Mouse (Mus musculus): ENCODE results near the gene Apoa1. TPM values are rescaled to one million over a fixed set of nuclear protein-coding genes. Genes with fewer than 3 reads are reported as not detected.

The Apoa1 gene
- total RNA-seq, 1 experiment = 0.45 TPM

DNA sequence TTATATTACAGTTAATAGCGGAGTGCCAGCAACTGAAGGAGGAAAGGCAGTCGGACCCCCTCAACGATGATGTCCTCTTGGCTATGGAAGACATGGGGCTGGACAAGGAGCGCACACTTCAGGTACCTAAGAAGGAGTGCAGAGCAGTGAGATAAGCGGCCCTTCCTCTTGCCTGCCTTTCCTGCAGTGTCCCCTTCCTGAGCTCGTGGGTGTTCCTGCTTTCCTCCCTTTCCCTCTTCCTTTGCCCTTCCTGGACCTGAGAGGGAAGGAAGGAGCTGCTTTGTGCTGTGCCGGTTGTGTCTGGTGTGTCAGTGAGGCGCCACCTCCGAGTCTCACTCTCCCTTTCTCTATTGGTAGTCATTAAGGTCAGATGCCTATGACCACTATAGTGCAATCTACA lies 33.6 kb upstream of the Apoa1 start:
- DNase-seq (ENCODE audit: low read depth, low spot score) = no peak
- no peak overlapping the region for H3K27ac ChIP-seq (ENCODE audit: insufficient read depth, low read depth, low read length, poor library complexity, severe bottlenecking)
- in situ Hi-C loops (cut with MboI; ENCODE audit: low sequenced_read_pairs in 2 of 2, unreplicated experiment in 2 of 2) = no loop called here
- peaks cover 8% of the 10 kb centered on the region; the same call in 1 of the 2 replicates for H3K36me3 ChIP-seq (ENCODE audit: control insufficient read depth, insufficient read depth, low read length, poor library complexity, severe bottlenecking)
- H3K4me1 ChIP-seq (ENCODE audit: control insufficient read depth in 2 of 2, insufficient read depth in 2 of 2, low read length in 2 of 2, poor library complexity in 1 of 2) = no peaks in the 10 kb centered on the region
- H3K9ac ChIP-seq (ENCODE audit: insufficient read depth, low read depth, low read length, poor library complexity, severe bottlenecking) = no peak overlapping the region
- no peak overlapping the region for H3K4me3 ChIP-seq (ENCODE audit: insufficient read depth in 1 of 2, low read depth in 1 of 2, low read length in 2 of 2, poor library complexity in 1 of 2, severe bottlenecking in 1 of 2)
- no peak for TF ChIP-seq CHD2 (IDR thresholded peaks at IDR 0.05; ENCODE audit: low read depth, low read length)
- TF ChIP-seq MAFK (IDR thresholded peaks at IDR 0.05; ENCODE audit: insufficient read depth, low read depth, low read length) = no peak
- no peak for TF ChIP-seq ZNF384 (IDR thresholded peaks at IDR 0.05; ENCODE audit: low read depth, low read length)
- no peak for TF ChIP-seq HCFC1 (IDR thresholded peaks at IDR 0.05; ENCODE audit: borderline replicate concordance, insufficient read depth, low read length)
- TF ChIP-seq ZC3H11A (IDR thresholded peaks at IDR 0.05; ENCODE audit: borderline replicate concordance, low read depth, low read length) = no peak
- no peaks in the 10 kb centered on the region for H3K9me3 ChIP-seq (ENCODE audit: control insufficient read depth, insufficient read depth, low read depth, low read length)

DNA sequence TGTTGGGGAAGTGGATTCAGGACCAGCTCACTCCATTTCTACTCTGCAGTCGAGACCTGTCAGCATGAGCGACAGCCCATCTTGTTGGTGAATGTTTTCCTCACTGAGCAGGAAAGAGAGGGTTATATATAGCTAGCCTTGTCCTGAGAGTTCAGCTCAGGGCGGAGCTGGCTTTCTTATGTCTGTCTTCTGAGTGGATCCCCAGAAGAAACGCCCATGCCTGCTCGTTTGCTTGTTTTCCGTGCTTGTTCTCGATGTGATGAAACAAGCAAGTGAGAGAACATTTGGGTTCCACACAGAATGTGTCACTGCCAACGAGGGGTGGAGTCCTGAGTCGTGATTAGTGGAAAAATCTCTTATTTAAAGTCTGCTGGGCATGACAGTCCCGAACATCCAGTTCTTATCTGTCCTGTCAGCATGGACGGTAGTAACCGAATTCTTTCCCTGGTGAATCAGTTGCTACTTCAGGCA lies 31.6 kb upstream of the Apoa1 start:
- in situ Hi-C loops (cut with MboI; ENCODE audit: low sequenced_read_pairs in 2 of 2, unreplicated experiment in 2 of 2) = no loop called here
- H3K9me3 ChIP-seq (ENCODE audit: control insufficient read depth, insufficient read depth, low read depth, low read length) = no peaks in the 10 kb centered on the region
- H3K36me3 ChIP-seq (ENCODE audit: control insufficient read depth, insufficient read depth, low read length, poor library complexity, severe bottlenecking) = peaks cover 8% of the 10 kb centered on the region; the same call in 1 of the 2 replicates
- no peak for TF ChIP-seq ZNF384 (IDR thresholded peaks at IDR 0.05; ENCODE audit: low read depth, low read length)
- no peak for TF ChIP-seq ZC3H11A (IDR thresholded peaks at IDR 0.05; ENCODE audit: borderline replicate concordance, low read depth, low read length)
- no peak for TF ChIP-seq HCFC1 (IDR thresholded peaks at IDR 0.05; ENCODE audit: borderline replicate concordance, insufficient read depth, low read length)
- TF ChIP-seq CHD2 (IDR thresholded peaks at IDR 0.05; ENCODE audit: low read depth, low read length) = no peak
- TF ChIP-seq MAFK (IDR thresholded peaks at IDR 0.05; ENCODE audit: insufficient read depth, low read depth, low read length) = no peak
- no peaks in the 10 kb centered on the region for H3K4me1 ChIP-seq (ENCODE audit: control insufficient read depth in 2 of 2, insufficient read depth in 2 of 2, low read length in 2 of 2, poor library complexity in 1 of 2)
- H3K27ac ChIP-seq (ENCODE audit: insufficient read depth, low read depth, low read length, poor library complexity, severe bottlenecking) = no peak overlapping the region
- DNase-seq (ENCODE audit: low read depth, low spot score) = no peak
- no peak overlapping the region for H3K4me3 ChIP-seq (ENCODE audit: insufficient read depth in 1 of 2, low read depth in 1 of 2, low read length in 2 of 2, poor library complexity in 1 of 2, severe bottlenecking in 1 of 2)
- H3K9ac ChIP-seq (ENCODE audit: insufficient read depth, low read depth, low read length, poor library complexity, severe bottlenecking) = no peak overlapping the region

DNA sequence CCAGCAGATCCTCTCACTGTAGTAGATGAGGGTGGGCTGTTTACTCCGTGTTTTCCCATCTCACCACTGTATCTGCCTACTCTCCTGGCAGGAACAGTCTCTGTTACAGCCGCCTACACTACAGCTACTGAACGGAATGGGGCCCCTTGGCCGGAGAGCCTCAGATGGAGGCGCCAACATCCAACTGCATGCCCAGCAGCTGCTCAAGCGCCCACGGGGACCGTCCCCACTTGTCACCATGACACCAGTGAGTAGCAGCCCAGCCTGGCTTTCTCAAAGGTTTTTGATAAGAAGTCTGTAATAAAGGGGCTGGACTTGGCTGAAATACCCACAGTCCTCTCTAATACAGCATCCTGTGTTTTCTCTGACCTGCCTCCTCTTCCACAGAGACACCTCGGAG lies 29.9 kb upstream of the Apoa1 start:
- Histone ChIP-seq H3K4me1 (ENCODE audit: control insufficient read depth in 2 of 2, insufficient read depth in 2 of 2, low read length in 2 of 2, poor library complexity in 1 of 2) (no peaks in the 10 kb centered on the region), H3K36me3 (ENCODE audit: control insufficient read depth, insufficient read depth, low read length, poor library complexity, severe bottlenecking) (peaks cover 14% of the 10 kb centered on the region; the same call in 1 of the 2 replicates), H3K9ac (ENCODE audit: insufficient read depth, low read depth, low read length, poor library complexity, severe bottlenecking) (no peak overlapping the region), H3K4me3 (ENCODE audit: insufficient read depth in 1 of 2, low read depth in 1 of 2, low read length in 2 of 2, poor library complexity in 1 of 2, severe bottlenecking in 1 of 2) (no peak overlapping the region), H3K9me3 (ENCODE audit: control insufficient read depth, insufficient read depth, low read depth, low read length) (no peaks in the 10 kb centered on the region), H3K27ac (ENCODE audit: insufficient read depth, low read depth, low read length, poor library complexity, severe bottlenecking) (no peak overlapping the region)
- in situ Hi-C loops (cut with MboI; ENCODE audit: low sequenced_read_pairs in 2 of 2, unreplicated experiment in 2 of 2) = no loop called here
- no peak for DNase-seq (ENCODE audit: low read depth, low spot score)
- no peak for TF ChIP-seq ZC3H11A (IDR thresholded peaks at IDR 0.05; ENCODE audit: borderline replicate concordance, low read depth, low read length)
- TF ChIP-seq MAFK (IDR thresholded peaks at IDR 0.05; ENCODE audit: insufficient read depth, low read depth, low read length) = no peak
- TF ChIP-seq HCFC1 (IDR thresholded peaks at IDR 0.05; ENCODE audit: borderline replicate concordance, insufficient read depth, low read length) = no peak
- no peak for TF ChIP-seq ZNF384 (IDR thresholded peaks at IDR 0.05; ENCODE audit: low read depth, low read length)
- TF ChIP-seq CHD2 (IDR thresholded peaks at IDR 0.05; ENCODE audit: low read depth, low read length) = no peak

DNA sequence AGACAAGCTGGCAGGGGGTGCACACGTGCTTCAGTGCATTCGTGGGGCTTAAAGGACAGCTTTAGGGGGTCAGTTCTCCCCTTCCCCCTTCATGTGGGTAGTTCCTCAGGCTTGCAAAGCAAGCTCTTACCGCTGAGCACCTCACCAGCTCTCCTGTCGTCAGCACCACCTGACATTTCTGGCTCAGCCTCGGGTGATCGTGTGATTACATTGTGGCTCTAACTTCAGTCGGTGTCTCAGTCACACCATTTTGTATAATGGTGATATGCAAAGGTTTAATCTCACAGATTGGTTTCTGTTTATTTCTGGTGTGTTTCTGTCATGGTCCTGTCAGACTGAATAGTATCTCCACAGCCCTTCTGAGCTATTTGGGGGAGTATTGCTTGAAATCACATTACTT lies 29.4 kb upstream of the Apoa1 start:
- H3K27ac ChIP-seq (ENCODE audit: insufficient read depth, low read depth, low read length, poor library complexity, severe bottlenecking) = no peak overlapping the region
- no peaks in the 10 kb centered on the region for H3K4me1 ChIP-seq (ENCODE audit: control insufficient read depth in 2 of 2, insufficient read depth in 2 of 2, low read length in 2 of 2, poor library complexity in 1 of 2)
- TF ChIP-seq CHD2 (IDR thresholded peaks at IDR 0.05; ENCODE audit: low read depth, low read length) = no peak
- TF ChIP-seq ZC3H11A (IDR thresholded peaks at IDR 0.05; ENCODE audit: borderline replicate concordance, low read depth, low read length) = no peak
- in situ Hi-C loops (cut with MboI; ENCODE audit: low sequenced_read_pairs in 2 of 2, unreplicated experiment in 2 of 2) = no loop called here
- peaks cover 16% of the 10 kb centered on the region; the same call in 1 of the 2 replicates for H3K36me3 ChIP-seq (ENCODE audit: control insufficient read depth, insufficient read depth, low read length, poor library complexity, severe bottlenecking)
- H3K4me3 ChIP-seq (ENCODE audit: insufficient read depth in 1 of 2, low read depth in 1 of 2, low read length in 2 of 2, poor library complexity in 1 of 2, severe bottlenecking in 1 of 2) = no peak overlapping the region
- no peak for DNase-seq (ENCODE audit: low read depth, low spot score)
- H3K9ac ChIP-seq (ENCODE audit: insufficient read depth, low read depth, low read length, poor library complexity, severe bottlenecking) = no peak overlapping the region
- no peaks in the 10 kb centered on the region for H3K9me3 ChIP-seq (ENCODE audit: control insufficient read depth, insufficient read depth, low read depth, low read length)

DNA sequence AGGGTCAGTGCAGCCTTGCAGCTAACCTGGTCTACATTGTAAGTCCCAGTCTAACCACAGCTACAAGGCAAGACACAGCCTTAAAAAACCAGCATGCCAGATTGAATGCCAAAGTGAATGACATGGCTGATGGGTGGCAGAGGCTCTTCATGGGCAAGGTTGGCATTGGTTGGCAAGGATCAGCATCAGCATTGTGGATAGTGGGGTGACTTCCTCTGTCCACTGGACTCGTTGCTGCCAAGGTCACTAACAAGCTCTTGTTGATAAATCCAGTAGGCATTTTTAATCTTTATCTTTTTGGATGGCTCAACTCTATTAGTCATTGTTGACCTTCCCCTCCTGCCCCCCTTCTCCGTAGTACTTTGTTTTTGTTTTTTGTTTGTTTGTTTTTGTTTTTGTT lies 28.8 kb upstream of the Apoa1 start:
- Histone ChIP-seq H3K4me1 (ENCODE audit: control insufficient read depth in 2 of 2, insufficient read depth in 2 of 2, low read length in 2 of 2, poor library complexity in 1 of 2) (no peaks in the 10 kb centered on the region), H3K27ac (ENCODE audit: insufficient read depth, low read depth, low read length, poor library complexity, severe bottlenecking) (no peak overlapping the region), H3K36me3 (ENCODE audit: control insufficient read depth, insufficient read depth, low read length, poor library complexity, severe bottlenecking) (peaks cover 19% of the 10 kb centered on the region; the same call in 1 of the 2 replicates), H3K9me3 (ENCODE audit: control insufficient read depth, insufficient read depth, low read depth, low read length) (no peaks in the 10 kb centered on the region), H3K4me3 (ENCODE audit: insufficient read depth in 1 of 2, low read depth in 1 of 2, low read length in 2 of 2, poor library complexity in 1 of 2, severe bottlenecking in 1 of 2) (no peak overlapping the region), H3K9ac (ENCODE audit: insufficient read depth, low read depth, low read length, poor library complexity, severe bottlenecking) (no peak overlapping the region)
- in situ Hi-C loops (cut with MboI; ENCODE audit: low sequenced_read_pairs in 2 of 2, unreplicated experiment in 2 of 2) = no loop called here
- TF ChIP-seq MAFK (IDR thresholded peaks at IDR 0.05; ENCODE audit: insufficient read depth, low read depth, low read length) (no peak), ZNF384 (IDR thresholded peaks at IDR 0.05; ENCODE audit: low read depth, low read length) (no peak), CHD2 (IDR thresholded peaks at IDR 0.05; ENCODE audit: low read depth, low read length) (no peak), HCFC1 (IDR thresholded peaks at IDR 0.05; ENCODE audit: borderline replicate concordance, insufficient read depth, low read length) (no peak), ZC3H11A (IDR thresholded peaks at IDR 0.05; ENCODE audit: borderline replicate concordance, low read depth, low read length) (no peak)
- no peak for DNase-seq (ENCODE audit: low read depth, low spot score)

Measured in ES-E14 (cell line).